Mouse (Mus musculus) hindbrain, embryonic 14.5 days (tissue): ENCODE measurements around the gene Mia2. TPM values are rescaled to one million over a fixed set of nuclear protein-coding genes. Genes with fewer than 3 reads are reported as not detected.

Experiments used
- ATAC-seq: fragments of 200-750 bp; cut with Nextera tagmentation; 2 replicates; pipeline ENCODE4 v1.8.0; 2017; ENCODE audit warnings: moderate number of reproducible peaks, mild to moderate bottlenecking, moderate TSS enrichment, moderate library complexity; ENCODE audit not compliant: low FRiP score
- DNase-seq: peaks from one replicate; pipeline ENCODE4 v3.0.0-alpha.2; 2015; ENCODE audit warnings: low spot score
- H3K27ac ChIP-seq: fragments of 300-500 bp; sonication (generic); 2 replicates; pipeline ENCODE4 v1.5.1; 2014; ENCODE audit warnings: mild to moderate bottlenecking, moderate library complexity
- H3K27me3 ChIP-seq: fragments of 300-500 bp; sonication (generic); 2 replicates; pipeline ENCODE4 v1.6.1; 2014; ENCODE audit warnings: mild to moderate bottlenecking, low read length, mixed read lengths; ENCODE audit not compliant: control insufficient read depth, insufficient read depth
- H3K36me3 ChIP-seq: fragments of 300-500 bp; sonication (generic); replicated peaks from 2 replicates; pipeline ENCODE4 v1.6.1; 2014; ENCODE audit not compliant: control insufficient read depth, insufficient read depth
- H3K4me1 ChIP-seq: fragments of 300-500 bp; sonication (generic); replicated peaks from 2 replicates; pipeline ENCODE4 v1.6.1; 2014; ENCODE audit warnings: antibody characterized with exemption, low read length, mixed read lengths; ENCODE audit not compliant: control insufficient read depth, insufficient read depth
- H3K4me2 ChIP-seq: fragments of 300-500 bp; sonication (generic); replicated peaks from 2 replicates; pipeline ENCODE4 v1.6.1; 2014; ENCODE audit warnings: mild to moderate bottlenecking, moderate library complexity
- H3K4me3 ChIP-seq: fragments of 300-500 bp; sonication (generic); replicated peaks from 2 replicates; pipeline ENCODE4 v1.5.1; 2014; ENCODE audit warnings: mild to moderate bottlenecking, low read length
- H3K9ac ChIP-seq: fragments of 300-500 bp; sonication (generic); 2 replicates; pipeline ENCODE4 v1.6.1; 2014
- H3K9me3 ChIP-seq: fragments of 300-500 bp; sonication (generic); 2 replicates; pipeline ENCODE4 v1.6.1; 2016; ENCODE audit warnings: low read length; ENCODE audit not compliant: control insufficient read depth
- WGBS: fragments of 180-500 bp; shearing (Covaris S2); extraction: QIAGEN DNeasy Blood & Tissue Kit; methylation state at CpG from one replicate; pipeline ENCODE4 v1.1.7; 2014; 5-methylcytosine and 5-hydroxymethylcytosine counted together
- polyA plus RNA-seq: library from polyadenylated mRNA; unstranded; fragments of >200 nt; fragmentation: Nextera tagmentation; extraction: Ambion mirVana; gene quantifications from 2 replicates; pipeline ENCODE4 v1.2.1, GENCODE M21; 2014

The Mia2 gene
- polyA plus RNA-seq, 1 experiment from 2014 or later, result 34.4 TPM

DNA sequence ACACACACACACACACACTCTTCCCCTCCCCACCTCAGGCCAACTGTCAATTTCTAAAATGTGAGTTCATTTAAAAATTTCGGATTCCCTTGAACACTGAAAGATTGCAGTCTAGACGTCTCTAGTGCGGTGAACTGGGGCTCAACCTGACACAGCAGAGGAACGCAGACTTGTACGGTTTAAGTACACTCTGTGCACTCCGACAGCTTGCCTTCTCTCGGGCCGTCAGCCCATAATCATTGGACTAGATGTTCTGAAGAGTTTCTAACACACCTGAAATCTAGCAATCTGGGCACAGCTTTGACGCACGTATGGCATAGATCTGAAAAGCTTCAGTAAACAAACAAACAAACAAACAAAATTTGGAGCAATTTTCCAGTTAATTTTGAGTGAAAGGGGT lies 32.9 kb downstream of the Mia2 start:
- H3K4me1 ChIP-seq, result peaks cover 24% of the 10 kb centered on the region
- no peak overlapping the region for H3K9ac ChIP-seq
- no peaks in the 10 kb centered on the region for H3K27me3 ChIP-seq
- H3K27ac ChIP-seq, result no peak overlapping the region
- H3K4me3 ChIP-seq, result no peak overlapping the region
- H3K4me2 ChIP-seq, result no peak overlapping the region
- H3K9me3 ChIP-seq, result no peaks in the 10 kb centered on the region
- WGBS, result 86% methylated on average over 10 of the region's 10 CpGs
- no peak for DNase-seq
- H3K36me3 ChIP-seq, result no peaks in the 10 kb centered on the region
- no peak for ATAC-seq

DNA sequence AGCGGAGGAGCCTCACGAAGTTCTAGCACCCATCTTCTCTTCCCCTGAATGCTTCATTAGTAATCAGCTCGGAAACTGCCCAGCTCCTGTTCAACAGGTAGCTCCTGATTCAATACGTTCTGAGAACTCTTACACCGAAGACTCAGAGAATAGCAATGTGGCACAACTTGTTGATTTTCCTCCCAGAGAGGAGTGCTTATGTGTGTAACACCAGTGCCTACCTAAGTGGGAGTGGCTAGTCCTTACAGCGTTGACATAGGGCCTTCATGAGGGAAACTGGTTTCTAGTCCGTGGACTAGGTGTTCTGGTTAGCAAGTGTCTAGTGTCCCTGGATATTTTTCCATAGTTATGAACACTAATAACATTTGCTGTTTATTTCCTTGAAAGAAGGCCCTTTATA lies 33.4 kb downstream of the Mia2 start:
- no peaks in the 10 kb centered on the region for H3K9me3 ChIP-seq
- no peak overlapping the region for H3K9ac ChIP-seq
- H3K4me1 ChIP-seq, result peaks cover 24% of the 10 kb centered on the region
- H3K4me3 ChIP-seq, result no peak overlapping the region
- no peaks in the 10 kb centered on the region for H3K36me3 ChIP-seq
- H3K4me2 ChIP-seq, result peak overlapping the region; percentile 55; the same call in 1 of the 2 replicates
- ATAC-seq, result no peak
- no peak for DNase-seq
- H3K27me3 ChIP-seq, result no peaks in the 10 kb centered on the region
- no peak overlapping the region for H3K27ac ChIP-seq
- WGBS, result 56% methylated on average over 7 of the region's 7 CpGs

DNA sequence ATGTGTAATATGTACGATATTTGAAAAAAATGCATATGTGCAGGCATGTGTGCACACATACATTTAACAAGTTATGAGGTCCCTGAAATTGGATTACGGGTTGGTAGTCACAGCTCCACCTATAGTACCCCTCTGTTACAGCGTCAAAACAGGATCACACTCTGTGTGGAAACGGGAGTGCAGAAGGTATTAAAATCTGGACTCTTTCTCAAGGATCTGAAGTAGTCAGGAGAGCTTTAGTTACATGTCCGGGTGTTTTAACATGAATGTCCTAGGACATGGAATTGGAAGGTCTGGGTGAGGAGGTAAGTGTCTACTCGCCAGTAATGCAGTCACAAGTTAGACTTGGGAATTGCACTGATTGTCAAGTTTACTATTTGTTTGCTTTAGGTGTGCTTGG lies 34.0 kb downstream of the Mia2 start:
- H3K36me3 ChIP-seq, result no peaks in the 10 kb centered on the region
- peak overlapping the region; percentile 55 for H3K4me2 ChIP-seq
- no peak overlapping the region for H3K27ac ChIP-seq
- H3K9ac ChIP-seq, result 0 out of 2 replicates have a peak overlapping the region, but pooled peaks have one; percentile 1
- DNase-seq (peak; percentile 75), ATAC-seq (no peak)
- no peaks in the 10 kb centered on the region for H3K9me3 ChIP-seq
- 14% methylated on average over 6 of the region's 6 CpGs for WGBS
- peaks cover 24% of the 10 kb centered on the region for H3K4me1 ChIP-seq
- peak overlapping the region; percentile 70 for H3K4me3 ChIP-seq
- H3K27me3 ChIP-seq, result no peaks in the 10 kb centered on the region

DNA sequence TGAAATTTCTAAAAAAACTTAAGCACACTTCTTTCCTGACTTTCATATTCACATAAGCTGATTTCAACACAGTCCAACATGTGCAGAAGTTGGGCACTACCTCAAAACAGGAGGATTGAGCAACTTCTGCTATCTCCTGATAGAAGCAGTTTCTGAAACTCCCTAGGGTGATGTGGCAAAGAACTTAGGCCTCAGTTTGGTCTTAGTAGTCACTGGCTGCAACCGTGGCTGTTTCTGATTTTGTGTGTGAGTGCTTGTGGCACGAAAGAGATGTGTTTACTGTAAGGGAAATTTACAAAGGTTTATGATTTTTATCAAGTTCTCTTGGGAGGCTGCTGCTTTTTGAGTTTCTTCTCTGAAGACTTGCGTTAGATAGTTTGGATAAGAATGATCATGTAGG lies 34.6 kb downstream of the Mia2 start:
- no peak for ATAC-seq
- H3K36me3 ChIP-seq, result no peaks in the 10 kb centered on the region
- peak overlapping the region; percentile 55 for H3K4me2 ChIP-seq
- DNase-seq, result peak; percentile 37
- H3K9me3 ChIP-seq, result no peaks in the 10 kb centered on the region
- peaks cover 24% of the 10 kb centered on the region for H3K4me1 ChIP-seq
- no peaks in the 10 kb centered on the region for H3K27me3 ChIP-seq
- H3K9ac ChIP-seq, result peak overlapping the region; percentile 80
- peak overlapping the region; percentile 89 for H3K27ac ChIP-seq
- WGBS, result 8% methylated on average over 3 of the region's 3 CpGs
- peak overlapping the region; percentile 70 for H3K4me3 ChIP-seq

- peak overlapping the region; percentile 55 for H3K4me2 ChIP-seq
- H3K9me3 ChIP-seq, result no peaks in the 10 kb centered on the region
- H3K4me3 ChIP-seq, result peak overlapping the region; percentile 70
- no peaks in the 10 kb centered on the region for H3K36me3 ChIP-seq
- under 1% methylated on average over 76 of the region's 100 CpGs for WGBS
- peak; percentile 93 for DNase-seq
- peak overlapping the region; percentile 80 for H3K9ac ChIP-seq
- ATAC-seq, result peak; percentile 97
- H3K4me1 ChIP-seq, result peaks cover 24% of the 10 kb centered on the region
- H3K27me3 ChIP-seq, result no peaks in the 10 kb centered on the region
- peak overlapping the region; percentile 89 for H3K27ac ChIP-seq
These were observed 35.3 kb downstream of the Mia2 start for GRCm38 (mm10) chr12:59130651-59131577.

DNA sequence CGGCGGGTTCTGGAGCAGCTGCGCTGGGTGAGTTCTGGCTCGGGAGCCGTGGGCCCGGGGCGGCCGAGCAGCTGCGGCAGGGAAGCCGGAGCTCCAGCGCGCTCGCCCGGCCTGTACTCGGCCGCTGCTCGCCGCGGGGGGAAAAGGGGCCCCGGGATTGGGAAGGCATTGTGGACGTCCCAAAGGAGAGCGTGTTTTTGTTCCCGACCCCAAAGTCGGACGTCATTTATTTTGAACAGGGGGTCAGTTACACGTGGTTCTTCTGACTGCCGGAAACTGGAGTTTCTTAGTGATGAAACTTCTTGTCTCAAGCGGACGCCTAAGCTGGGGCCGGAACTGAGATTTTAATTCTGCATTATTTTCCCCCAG lies 36.0 kb downstream of the Mia2 start:
- Histone ChIP-seq H3K36me3 (no peaks in the 10 kb centered on the region), H3K27me3 (no peaks in the 10 kb centered on the region), H3K4me1 (peaks cover 24% of the 10 kb centered on the region), H3K4me3 (peak overlapping the region; percentile 70), H3K9ac (peak overlapping the region; percentile 80), H3K27ac (peak overlapping the region; percentile 89), H3K9me3 (no peaks in the 10 kb centered on the region), H3K4me2 (peak overlapping the region; percentile 55)
- under 1% methylated on average over 30 of the region's 30 CpGs for WGBS
- ATAC-seq (peak; percentile 76), DNase-seq (peak; percentile 62)

GRCm38 (mm10) chr12:59132462-59132861 lies 36.9 kb downstream of the Mia2 start:
- Histone ChIP-seq H3K4me1 (peaks cover 24% of the 10 kb centered on the region), H3K27ac (no peak overlapping the region), H3K4me3 (peak overlapping the region; percentile 70), H3K36me3 (no peaks in the 10 kb centered on the region; the same call in 1 of the 2 replicates), H3K4me2 (peak overlapping the region; percentile 55), H3K9me3 (no peaks in the 10 kb centered on the region), H3K27me3 (no peaks in the 10 kb centered on the region), H3K9ac (peak overlapping the region; percentile 80; the same call in 1 of the 2 replicates)
- DNase-seq, result no peak
- no peak for ATAC-seq
- 51% methylated on average over 3 of the region's 3 CpGs for WGBS

- no peaks in the 10 kb centered on the region for H3K27me3 ChIP-seq
- ATAC-seq, result no peak
- no peaks in the 10 kb centered on the region for H3K9me3 ChIP-seq
- no peak overlapping the region for H3K27ac ChIP-seq
- no peaks in the 10 kb centered on the region; the same call in 1 of the 2 replicates for H3K36me3 ChIP-seq
- no peak overlapping the region for H3K4me3 ChIP-seq
- no peak overlapping the region for H3K9ac ChIP-seq
- WGBS, result 83% methylated on average over 7 of the region's 7 CpGs
- DNase-seq, result no peak
- peak overlapping the region; percentile 55; the same call in 1 of the 2 replicates for H3K4me2 ChIP-seq
- H3K4me1 ChIP-seq, result peaks cover 24% of the 10 kb centered on the region
These were observed 37.3 kb downstream of the Mia2 start for GRCm38 (mm10) chr12:59132940-59133339.

GRCm38 (mm10) chr12:59133437-59133999 lies 37.9 kb downstream of the Mia2 start:
- H3K4me1 ChIP-seq, result peaks cover 24% of the 10 kb centered on the region

More at GRCm38 (mm10) chr12:59133437-59133999, 37.9 kb downstream of the Mia2 start:
- no peak overlapping the region for H3K4me2 ChIP-seq
- no peak overlapping the region for H3K4me3 ChIP-seq
- H3K9ac ChIP-seq, result no peak overlapping the region
- WGBS, result 92% methylated on average over 10 of the region's 10 CpGs
- H3K9me3 ChIP-seq, result no peaks in the 10 kb centered on the region
- DNase-seq, result no peak
- no peaks in the 10 kb centered on the region for H3K27me3 ChIP-seq
- H3K36me3 ChIP-seq, result peaks cover 4% of the 10 kb centered on the region
- ATAC-seq, result no peak
- H3K27ac ChIP-seq, result no peak overlapping the region
